Mouse (Mus musculus) neural tube, embryonic 15.5 days (tissue): ENCODE results near the gene Fam205a2. TPM values are rescaled to one million over a fixed set of nuclear protein-coding genes. Genes with fewer than 3 reads are reported as not detected.
"Not testable (repeated sequence)": the region's sequence is repeated elsewhere in the genome, so short reads cannot be mapped to it uniquely, and the experiment has no call there.

Experiments
- ATAC-seq: fragments of 200-750 bp; cut with Nextera tagmentation; 2 replicates; pipeline ENCODE4 v1.8.0; 2017; ENCODE audit warnings: mild to moderate bottlenecking, moderate TSS enrichment, moderate library complexity; ENCODE audit not compliant: low FRiP score
- H3K27ac ChIP-seq: fragments of 300-500 bp; sonication (generic); replicated peaks from 2 replicates; pipeline ENCODE4 v1.5.1; 2015; ENCODE audit warnings: mild to moderate bottlenecking, inconsistent platforms
- H3K27me3 ChIP-seq: fragments of 300-500 bp; sonication (generic); replicated peaks from 2 replicates; pipeline ENCODE4 v1.6.1; 2015; ENCODE audit warnings: inconsistent platforms
- H3K36me3 ChIP-seq: fragments of 300-500 bp; sonication (generic); 2 replicates; pipeline ENCODE4 v1.6.1; 2015; ENCODE audit warnings: inconsistent platforms
- H3K4me1 ChIP-seq: fragments of 300-500 bp; sonication (generic); 2 replicates; pipeline ENCODE4 v1.6.1; 2015; ENCODE audit warnings: inconsistent platforms
- H3K4me2 ChIP-seq: fragments of 300-500 bp; sonication (generic); 2 replicates; pipeline ENCODE4 v1.6.1; 2015; ENCODE audit warnings: inconsistent platforms, mild to moderate bottlenecking, moderate library complexity
- H3K4me3 ChIP-seq: fragments of 300-500 bp; sonication (generic); replicated peaks from 2 replicates; pipeline ENCODE4 v1.5.1; 2015; ENCODE audit warnings: mild to moderate bottlenecking, inconsistent platforms
- H3K9ac ChIP-seq: fragments of 300-500 bp; sonication (generic); replicated peaks from 2 replicates; pipeline ENCODE4 v1.6.1; 2015; ENCODE audit warnings: mild to moderate bottlenecking, inconsistent platforms
- H3K9me3 ChIP-seq: fragments of 300-500 bp; sonication (generic); replicated peaks from 2 replicates; pipeline ENCODE4 v1.6.1; 2016; ENCODE audit warnings: inconsistent platforms
- WGBS: fragments of 180-500 bp; shearing (Covaris S2); methylation state at CpG from one replicate; pipeline ENCODE4 v1.1.7; 2015; ENCODE audit warnings: mixed read lengths; 5-methylcytosine and 5-hydroxymethylcytosine counted together
- polyA plus RNA-seq: library from polyadenylated mRNA; unstranded; fragments of >200 nt; fragmentation: Nextera tagmentation; extraction: Ambion mirVana; gene quantifications from 2 replicates; pipeline ENCODE4 v1.2.1, GENCODE M21; 2015

Gene Fam205a2
- not detected in 2 replicates for polyA plus RNA-seq

- H3K36me3 ChIP-seq, H3K4me1 ChIP-seq, H3K27ac ChIP-seq, ATAC-seq, H3K9ac ChIP-seq, H3K4me2 ChIP-seq, H3K9me3 ChIP-seq, H3K4me3 ChIP-seq, H3K27me3 ChIP-seq: not testable (repeated sequence)
- WGBS, result no CpG with 5 or more reads among the region's 1 CpGs
These were observed at the start of gene Fam205a2 for GRCm38 (mm10) chr4:42528075-42528474. Fam205a2 (minus strand) TSS chr4:42528175.

Other genes starting within 250 kb of the Fam205a2 start
- not detected in 2 replicates for gene Gm21953, start 233.9 kb downstream of the Fam205a2 start, polyA plus RNA-seq
- not detected in 2 replicates for gene Fam205a3, start 209.8 kb downstream of the Fam205a2 start, polyA plus RNA-seq
- not detected in 2 replicates for gene Gm21586, start 88.8 kb downstream of the Fam205a2 start, polyA plus RNA-seq
- gene Gm2163, start 61.4 kb downstream of the Fam205a2 start, polyA plus RNA-seq, result 0.09 and 0.24 TPM in 2 replicates
- not detected in 2 replicates for gene Gm10591, start 84.0 kb upstream of the Fam205a2 start, polyA plus RNA-seq
- gene Gm2564, start 101.5 kb upstream of the Fam205a2 start, polyA plus RNA-seq, result 0.47 TPM in 1 of 2 replicates, not detected in the other
- not detected in 2 replicates for gene Ccl27b, start 127.1 kb upstream of the Fam205a2 start, polyA plus RNA-seq
- not detected in 2 replicates for gene Il11ra2, start 133.7 kb upstream of the Fam205a2 start, polyA plus RNA-seq
- gene 4930578G10Rik, start 207.4 kb upstream of the Fam205a2 start, polyA plus RNA-seq, result 0.27 and 0.41 TPM in 2 replicates
- gene Ccl19, start 228.4 kb upstream of the Fam205a2 start, polyA plus RNA-seq, result 0.45 and 1.0 TPM in 2 replicates
- 1.1 and 29.5 TPM in 2 replicates for gene Ccl21a, start 245.8 kb upstream of the Fam205a2 start, polyA plus RNA-seq